Mouse (Mus musculus): ENCODE measurements around the gene Stab2. TPM values are rescaled to one million over a fixed set of nuclear protein-coding genes. Genes with fewer than 3 reads are reported as not detected.

The Stab2 gene
- polyA plus RNA-seq, 1 experiment from 2014 or later = 0.24 TPM

- H3K36me3 ChIP-seq (ENCODE audit: insufficient read depth, low read length) = no peaks in the 10 kb centered on the region
- WGBS = 93% methylated on average over 2 of the region's 2 CpGs
- H3K27ac ChIP-seq (ENCODE audit: low read length) = no peak overlapping the region
- peaks cover 6% of the 10 kb centered on the region; the same call in 1 of the 2 replicates for H3K4me1 ChIP-seq (ENCODE audit: insufficient read depth, low read depth, low read length)
- TF ChIP-seq EP300 (IDR thresholded peaks at IDR 0.05) = no peak
- peak; percentile 50 for TF ChIP-seq CTCF (IDR thresholded peaks at IDR 0.05)
- ATAC-seq = no peak
- no peak overlapping the region for H3K9ac ChIP-seq (replicated peaks; ENCODE audit: low read depth)
- DNase-seq (ENCODE audit: low spot score) = no peak
- H3K27me3 ChIP-seq (replicated peaks; ENCODE audit: insufficient read depth, low read length) = no peaks in the 10 kb centered on the region
- H3K9me3 ChIP-seq (ENCODE audit: low read length) = no peaks in the 10 kb centered on the region
- no peak overlapping the region for H3K4me2 ChIP-seq (replicated peaks; ENCODE audit: low read depth, low read length)
- H3K4me3 ChIP-seq (ENCODE audit: low read depth, low read length) = no peak overlapping the region
Measured at GRCm38 (mm10) chr10:86829515-86829914, 178.3 kb downstream of the Stab2 start.

GRCm38 (mm10) chr10:86828221-86829135, 179.3 kb downstream of the Stab2 start:
- no peak for DNase-seq (ENCODE audit: low spot score)
- Histone ChIP-seq H3K9ac (replicated peaks; ENCODE audit: low read depth) (no peak overlapping the region), H3K4me3 (ENCODE audit: low read depth, low read length) (no peak overlapping the region), H3K4me2 (replicated peaks; ENCODE audit: low read depth, low read length) (no peak overlapping the region), H3K27ac (ENCODE audit: low read length) (no peak overlapping the region), H3K36me3 (ENCODE audit: insufficient read depth, low read length) (no peaks in the 10 kb centered on the region), H3K27me3 (replicated peaks; ENCODE audit: insufficient read depth, low read length) (no peaks in the 10 kb centered on the region), H3K9me3 (ENCODE audit: low read length) (no peaks in the 10 kb centered on the region), H3K4me1 (ENCODE audit: insufficient read depth, low read depth, low read length) (peaks cover 3% of the 10 kb centered on the region; the same call in 1 of the 2 replicates)
- peak; percentile 44 for TF ChIP-seq CTCF (IDR thresholded peaks at IDR 0.05)
- no peak for TF ChIP-seq EP300 (IDR thresholded peaks at IDR 0.05)
- WGBS = 74% methylated on average over 15 of the region's 15 CpGs
- ATAC-seq = no peak

GRCm38 (mm10) chr10:86826929-86827328, 180.9 kb downstream of the Stab2 start:
- DNase-seq (ENCODE audit: low spot score) = no peak
- 46% methylated on average over 3 of the region's 3 CpGs for WGBS
- no peak for ATAC-seq
- Histone ChIP-seq H3K4me1 (ENCODE audit: insufficient read depth, low read depth, low read length) (peaks cover 3% of the 10 kb centered on the region; the same call in 1 of the 2 replicates), H3K27me3 (replicated peaks; ENCODE audit: insufficient read depth, low read length) (no peaks in the 10 kb centered on the region), H3K27ac (ENCODE audit: low read length) (peak overlapping the region; percentile 23), H3K9ac (replicated peaks; ENCODE audit: low read depth) (no peak overlapping the region), H3K4me3 (ENCODE audit: low read depth, low read length) (no peak overlapping the region), H3K9me3 (ENCODE audit: low read length) (no peaks in the 10 kb centered on the region), H3K4me2 (replicated peaks; ENCODE audit: low read depth, low read length) (no peak overlapping the region), H3K36me3 (ENCODE audit: insufficient read depth, low read length) (no peaks in the 10 kb centered on the region)
- TF ChIP-seq EP300 (IDR thresholded peaks at IDR 0.05) = no peak
- no peak for TF ChIP-seq CTCF (IDR thresholded peaks at IDR 0.05)

DNA sequence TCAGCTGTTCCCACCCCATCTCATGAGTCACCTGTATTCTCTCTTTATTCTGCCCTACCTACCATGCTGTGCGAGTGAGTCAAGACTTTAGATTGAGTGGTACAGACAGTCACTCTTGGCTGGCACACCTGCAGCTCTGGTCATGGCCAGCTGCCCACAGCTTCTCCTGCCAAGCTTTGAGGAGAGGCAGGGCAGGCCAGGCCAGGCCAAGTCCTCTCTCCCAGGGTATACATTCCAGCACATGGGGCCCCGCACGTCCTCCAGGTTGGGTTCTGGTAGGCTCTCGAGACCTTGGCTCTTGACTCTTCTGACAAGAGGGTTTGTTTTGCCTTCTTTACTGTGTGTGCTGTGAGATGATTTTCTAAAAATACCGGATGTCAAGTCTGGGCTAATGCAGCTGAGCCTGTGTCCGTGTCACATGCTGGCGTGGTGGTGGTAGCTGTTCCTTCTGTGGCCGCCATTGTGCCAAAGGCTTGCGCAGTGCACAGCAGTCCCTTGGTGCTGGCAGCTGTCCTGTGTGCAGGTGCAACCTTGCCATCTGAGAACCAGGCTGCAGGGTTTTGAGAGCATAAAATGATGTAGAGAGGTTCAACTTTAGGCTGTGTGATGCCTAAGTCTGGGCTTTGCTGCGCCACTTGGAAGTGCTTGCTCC, 181.8 kb downstream of the Stab2 start:
- Histone ChIP-seq H3K4me1 (ENCODE audit: insufficient read depth, low read depth, low read length) (peaks cover 3% of the 10 kb centered on the region; the same call in 1 of the 2 replicates), H3K27me3 (replicated peaks; ENCODE audit: insufficient read depth, low read length) (no peaks in the 10 kb centered on the region), H3K36me3 (ENCODE audit: insufficient read depth, low read length) (0 out of 2 replicates have a peak, but pooled peaks cover 2% of the 10 kb centered on the region), H3K9ac (replicated peaks; ENCODE audit: low read depth) (no peak overlapping the region), H3K27ac (ENCODE audit: low read length) (peak overlapping the region; percentile 71), H3K9me3 (ENCODE audit: low read length) (no peaks in the 10 kb centered on the region), H3K4me2 (replicated peaks; ENCODE audit: low read depth, low read length) (no peak overlapping the region), H3K4me3 (ENCODE audit: low read depth, low read length) (no peak overlapping the region)
- peak; percentile 96 for ATAC-seq
- DNase-seq (ENCODE audit: low spot score) = peak; percentile 94
- TF ChIP-seq EP300 (IDR thresholded peaks at IDR 0.05) (no peak; the same call in 1 of the 2 replicates), CTCF (IDR thresholded peaks at IDR 0.05) (no peak)
- 57% methylated on average over 10 of the region's 10 CpGs for whole genome bisulfite sequencing

GRCm38 (mm10) chr10:86824871-86825270, 183.0 kb downstream of the Stab2 start:
- no peak overlapping the region for H3K4me3 ChIP-seq (ENCODE audit: low read depth, low read length)
- 81% methylated on average over 14 of the region's 14 CpGs for WGBS
- H3K36me3 ChIP-seq (ENCODE audit: insufficient read depth, low read length) = 0 out of 2 replicates have a peak, but pooled peaks cover 4% of the 10 kb centered on the region
- H3K4me1 ChIP-seq (ENCODE audit: insufficient read depth, low read depth, low read length) = peaks cover 4% of the 10 kb centered on the region; the same call in 1 of the 2 replicates
- DNase-seq (ENCODE audit: low spot score) (no peak), ATAC-seq (no peak)
- no peaks in the 10 kb centered on the region for H3K27me3 ChIP-seq (replicated peaks; ENCODE audit: insufficient read depth, low read length)
- no peak overlapping the region for H3K4me2 ChIP-seq (replicated peaks; ENCODE audit: low read depth, low read length)
- no peaks in the 10 kb centered on the region for H3K9me3 ChIP-seq (ENCODE audit: low read length)
- H3K27ac ChIP-seq (ENCODE audit: low read length) = peak overlapping the region; percentile 71
- TF ChIP-seq CTCF (IDR thresholded peaks at IDR 0.05) (no peak), EP300 (IDR thresholded peaks at IDR 0.05) (no peak)
- no peak overlapping the region for H3K9ac ChIP-seq (replicated peaks; ENCODE audit: low read depth)

DNA sequence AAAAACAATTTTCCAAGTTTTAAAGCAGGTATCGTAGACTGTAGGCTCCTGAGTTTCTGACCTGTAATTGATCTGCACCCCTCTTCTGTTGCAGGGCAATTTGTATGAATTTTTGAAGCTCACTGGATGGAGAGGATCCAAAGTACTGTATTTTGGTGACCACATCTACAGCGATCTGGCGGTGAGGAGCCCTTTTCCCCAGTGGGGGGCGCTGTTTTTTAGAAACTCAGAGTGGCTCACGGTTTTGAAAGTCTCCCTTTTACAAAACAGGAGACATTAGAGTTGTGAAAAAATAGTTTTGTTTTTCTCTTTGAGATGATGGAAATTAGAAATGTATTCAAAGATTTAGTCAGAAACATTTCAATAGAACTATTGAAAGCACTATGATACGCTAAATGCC, 183.7 kb downstream of the Stab2 start:
- Histone ChIP-seq H3K27ac (ENCODE audit: low read length) (no peak overlapping the region; the same call in 1 of the 2 replicates), H3K27me3 (replicated peaks; ENCODE audit: insufficient read depth, low read length) (no peaks in the 10 kb centered on the region), H3K4me2 (replicated peaks; ENCODE audit: low read depth, low read length) (no peak overlapping the region), H3K4me1 (ENCODE audit: insufficient read depth, low read depth, low read length) (peaks cover 10% of the 10 kb centered on the region; the same call in 1 of the 2 replicates), H3K36me3 (ENCODE audit: insufficient read depth, low read length) (0 out of 2 replicates have a peak, but pooled peaks cover 4% of the 10 kb centered on the region), H3K9ac (replicated peaks; ENCODE audit: low read depth) (no peak overlapping the region), H3K4me3 (ENCODE audit: low read depth, low read length) (no peak overlapping the region), H3K9me3 (ENCODE audit: low read length) (no peaks in the 10 kb centered on the region)
- ATAC-seq (no peak), DNase-seq (ENCODE audit: low spot score) (no peak)
- 87% methylated on average over 6 of the region's 6 CpGs for WGBS
- no peak for TF ChIP-seq EP300 (IDR thresholded peaks at IDR 0.05)
- peak; percentile 25 for TF ChIP-seq CTCF (IDR thresholded peaks at IDR 0.05)

Data from lung, postnatal 0 days (tissue).